Mouse (Mus musculus): ENCODE measurements at regions not wholly inside any gene's neighbourhood (a gene's known extent, or its start where the extent isn't known, plus 50 kb on each side); places are given as distances from the start of the nearest gene placed in this dataset.

DNA sequence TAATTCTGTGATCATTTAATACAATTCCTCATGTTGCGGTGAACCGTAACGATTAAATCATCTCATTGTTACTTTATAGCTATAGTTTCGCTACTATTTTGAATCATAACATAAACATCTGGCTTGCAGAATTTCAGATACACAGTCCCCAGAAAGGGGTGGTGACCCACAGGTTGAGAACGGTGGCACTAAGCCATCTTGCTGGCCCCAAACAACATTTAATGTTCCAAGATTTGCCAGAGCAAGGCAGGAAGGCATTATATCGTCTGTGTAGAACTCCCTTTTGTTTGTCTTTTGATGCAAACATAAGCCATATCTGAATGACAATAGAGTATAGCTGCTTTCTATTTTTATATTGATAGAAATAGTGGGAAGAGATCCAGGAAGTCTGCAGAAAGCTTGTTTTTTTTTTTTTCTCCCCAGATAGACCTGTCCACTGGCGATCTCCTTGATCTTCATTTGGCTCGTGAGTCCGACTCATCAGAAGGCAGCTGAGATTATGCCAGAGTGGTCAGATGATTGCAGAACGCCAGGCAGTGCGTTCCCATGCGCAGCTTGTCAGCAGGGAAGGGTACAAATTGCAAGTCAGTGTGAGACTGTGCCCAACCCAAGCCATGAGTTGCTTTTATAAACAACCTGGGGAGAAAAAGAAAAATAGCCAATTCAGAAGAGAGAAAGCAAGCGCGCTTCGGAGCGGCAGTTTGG lies 213.9 kb downstream of the Dok5 start:
- CTCF ChIA-PET: no interaction called here
- POLR2A ChIA-PET: no interaction called here

DNA sequence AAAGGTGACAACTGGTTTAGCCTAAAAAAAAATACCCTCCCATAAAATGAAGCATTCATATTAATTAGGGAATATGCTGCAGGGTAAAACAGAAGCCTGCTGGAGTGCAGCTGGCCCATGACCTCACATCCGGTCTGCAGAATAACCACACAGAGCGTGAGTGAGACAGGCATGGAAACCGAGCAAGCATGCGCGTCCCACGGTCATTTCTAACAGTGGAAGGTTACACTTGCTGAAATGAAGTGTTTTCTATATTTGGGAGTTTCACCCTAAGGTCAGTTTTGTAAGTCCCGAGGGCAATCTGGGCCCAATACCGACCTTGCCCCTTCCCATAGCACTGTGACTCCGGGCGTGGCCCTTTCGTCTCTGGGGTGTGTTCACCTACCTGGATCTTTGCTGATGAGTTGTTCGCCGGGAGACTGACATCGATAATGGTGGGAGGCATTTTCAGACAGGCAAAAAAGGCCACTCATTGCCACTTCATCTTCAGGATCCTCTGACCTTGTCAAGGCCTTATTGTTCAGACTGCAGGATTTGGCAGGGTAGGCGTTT lies 214.6 kb downstream of the Dok5 start:
- CTCF ChIA-PET: no interaction called here
- POLR2A ChIA-PET: no interaction called here

DNA sequence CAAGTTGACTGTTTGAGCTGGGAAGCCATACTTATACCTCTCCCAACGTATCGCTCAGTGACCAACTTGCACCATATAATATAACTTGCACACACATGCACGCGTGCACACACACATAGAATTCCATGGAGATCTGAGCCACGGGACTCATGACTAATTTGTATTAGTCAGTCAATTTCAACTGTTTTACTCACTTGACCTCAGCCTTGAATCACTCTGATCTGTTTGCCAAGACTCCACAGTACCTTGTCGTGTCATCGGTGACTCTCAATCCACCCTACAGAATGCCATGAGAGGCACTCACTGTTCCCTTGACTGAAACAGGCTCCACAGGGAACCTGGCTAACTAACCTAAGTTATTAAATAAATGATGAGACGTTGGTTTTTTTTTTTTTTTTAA lies 215.6 kb downstream of the Dok5 start:
- ChIA-PET POLR2A (no interaction called here), CTCF (no interaction called here)

DNA sequence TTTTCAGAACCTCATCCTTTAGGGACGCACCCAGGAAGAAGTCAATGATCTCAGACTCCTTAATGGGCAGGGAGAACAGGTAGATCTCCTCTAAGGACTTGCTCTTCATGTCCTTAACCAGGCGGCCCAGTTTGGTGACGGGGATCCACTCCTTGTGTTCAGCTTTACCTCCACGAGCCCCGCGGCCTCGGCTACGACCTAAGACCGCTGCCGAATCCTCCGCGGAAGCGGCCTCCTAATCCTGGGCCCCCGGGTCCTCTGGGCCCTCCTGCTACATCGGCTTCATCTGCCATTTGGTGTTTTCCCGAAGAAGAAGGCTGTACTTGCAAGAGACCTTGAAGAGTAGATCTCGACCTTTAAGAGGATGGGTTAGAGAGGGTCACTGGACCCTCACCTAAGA lies 223.0 kb downstream of the Dok5 start:
- ChIA-PET POLR2A (no interaction called here), CTCF (no interaction called here)

DNA sequence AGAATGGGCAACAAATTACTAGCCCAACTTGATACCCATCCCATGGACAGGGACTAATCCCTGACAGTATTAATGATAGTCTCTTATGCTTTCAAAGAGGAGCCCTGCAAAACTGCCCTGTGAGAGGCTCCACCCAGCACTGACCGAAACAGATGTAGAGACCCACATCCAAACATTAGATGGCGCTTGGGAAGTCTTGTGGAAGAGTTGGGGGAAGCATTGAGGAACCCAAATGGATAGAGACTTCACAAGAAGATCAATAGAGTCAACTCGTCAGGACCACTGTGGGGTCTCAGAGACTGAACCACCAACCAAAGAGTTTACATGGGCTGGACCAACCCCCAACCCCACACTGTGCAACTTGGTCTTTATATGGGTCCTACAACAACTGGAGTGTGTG lies 225.2 kb downstream of the Dok5 start:
- ChIA-PET CTCF (no interaction called here), POLR2A (no interaction called here)

DNA sequence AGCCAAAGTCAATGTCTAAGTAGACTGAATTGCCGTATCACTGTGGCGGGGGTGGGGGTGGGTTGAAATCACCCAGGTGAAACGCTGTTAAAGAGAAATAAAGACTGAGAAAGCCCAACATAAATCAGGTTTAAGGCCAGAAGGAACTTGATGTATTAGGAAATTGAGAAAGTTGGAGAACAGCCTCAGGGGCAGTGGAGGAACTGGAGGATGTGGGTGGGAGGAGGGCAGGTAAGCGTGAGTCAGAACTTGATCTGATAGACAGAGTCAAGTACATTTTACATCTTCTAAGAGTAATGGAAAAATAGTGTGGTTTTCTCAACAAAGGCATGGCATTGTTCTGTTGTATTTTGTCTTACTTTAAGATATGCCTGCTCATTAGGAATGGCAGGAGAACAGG lies 228.8 kb downstream of the Dok5 start:
- ChIA-PET CTCF (no interaction called here), POLR2A (no interaction called here)

DNA sequence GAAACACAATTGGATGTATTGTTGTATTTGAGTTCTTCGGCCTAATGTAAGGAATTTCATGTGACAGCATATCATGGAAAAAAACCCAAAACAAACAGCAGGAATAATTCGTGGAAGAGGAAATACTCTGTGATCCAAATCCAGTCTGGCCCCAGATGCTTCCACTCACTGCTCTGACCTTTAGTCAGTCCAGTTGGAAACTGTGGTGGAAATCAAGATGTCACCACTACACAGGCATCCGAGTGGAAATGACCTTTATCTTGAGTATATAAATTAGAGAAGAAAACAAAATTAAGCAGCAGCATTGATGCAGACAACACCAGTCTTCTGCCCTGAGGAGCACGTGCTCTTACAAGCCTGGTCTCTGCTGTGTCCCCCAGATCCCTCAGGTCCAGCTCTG lies 230.9 kb downstream of the Dok5 start:
- CTCF ChIA-PET: no interaction called here
- POLR2A ChIA-PET: no interaction called here

DNA sequence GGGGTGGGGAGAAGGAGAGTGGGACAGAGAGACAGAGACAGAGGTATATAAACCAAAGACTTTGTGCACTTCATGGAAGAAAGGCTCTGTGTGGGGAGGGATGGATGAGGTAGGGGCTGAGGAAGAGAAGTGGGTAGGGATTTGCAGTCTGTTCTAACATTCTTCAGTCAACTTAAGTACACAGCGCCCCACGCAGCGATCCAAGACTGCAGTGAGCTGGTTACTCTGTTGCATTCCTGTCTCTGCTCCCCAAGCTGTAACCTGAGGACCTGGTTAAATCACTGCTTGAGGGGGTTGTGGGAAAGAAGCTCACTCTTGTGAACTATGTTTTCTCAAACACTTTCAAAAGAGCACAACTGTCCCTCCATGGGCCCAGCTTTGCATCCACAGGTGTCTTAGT lies 237.8 kb downstream of the Dok5 start:
- ChIA-PET CTCF (interaction anchor here in 1 of 4 experiments (0.6 kb wide), 1 partner anchor 306 kb away, joined by 6 read pairs; no protein-coding TSS in a partner anchor), POLR2A (no interaction called here)

DNA sequence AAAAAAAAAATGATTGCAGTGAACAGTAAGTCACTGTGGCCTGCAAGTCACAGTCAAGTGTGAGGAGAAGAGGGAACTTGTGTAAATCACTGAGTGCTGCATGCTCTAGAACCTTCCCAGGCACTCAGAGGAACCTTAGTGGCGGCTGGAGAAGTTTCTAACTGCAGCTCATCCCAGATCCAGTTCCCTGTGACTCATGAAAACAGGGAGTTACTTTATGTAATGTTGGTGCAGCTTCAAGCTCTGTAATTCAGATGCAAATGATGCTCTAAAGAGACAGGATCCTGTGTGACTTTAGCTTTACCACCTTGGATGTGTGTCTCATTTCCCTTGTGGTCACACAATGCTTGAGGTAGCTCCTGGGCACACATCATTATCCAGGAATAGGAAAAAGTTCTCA lies 253.8 kb downstream of the Dok5 start:
- CTCF ChIA-PET: interaction anchor here in 1 of 4 experiments (0.6 to 1.6 kb wide), 2 partner anchors 10 to 15 kb away, joined by 3 to 4 read pairs; no protein-coding TSS in a partner anchor
- POLR2A ChIA-PET: interaction anchor here in 1 of 4 experiments (0.9 kb wide), 1 partner anchor 12 kb away, joined by 3 read pairs; no protein-coding TSS in a partner anchor

DNA sequence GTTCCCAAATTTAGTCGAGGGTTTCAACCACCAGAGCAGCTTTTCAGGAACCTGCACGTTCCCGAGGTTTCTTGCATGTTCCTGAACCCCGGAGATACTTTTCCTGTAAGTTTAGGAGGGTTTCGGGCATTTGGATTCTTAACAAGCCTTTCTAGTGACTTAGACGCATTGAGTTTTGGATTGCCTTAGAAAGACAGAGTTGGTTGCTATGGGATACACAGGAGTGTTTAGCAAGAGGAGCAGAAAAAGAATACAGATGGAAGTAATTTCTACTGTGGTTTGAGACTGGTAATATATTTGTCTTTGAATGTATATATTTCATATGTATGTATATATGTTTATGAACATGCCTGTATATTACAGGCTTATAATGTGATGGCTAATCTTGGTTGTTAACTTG lies 266.8 kb downstream of the Dok5 start:
- ChIA-PET POLR2A (interaction anchor here in 1 of 4 experiments (0.8 kb wide), 1 partner anchor 133 kb away, joined by 3 read pairs; no protein-coding TSS in a partner anchor), CTCF (no interaction called here)

DNA sequence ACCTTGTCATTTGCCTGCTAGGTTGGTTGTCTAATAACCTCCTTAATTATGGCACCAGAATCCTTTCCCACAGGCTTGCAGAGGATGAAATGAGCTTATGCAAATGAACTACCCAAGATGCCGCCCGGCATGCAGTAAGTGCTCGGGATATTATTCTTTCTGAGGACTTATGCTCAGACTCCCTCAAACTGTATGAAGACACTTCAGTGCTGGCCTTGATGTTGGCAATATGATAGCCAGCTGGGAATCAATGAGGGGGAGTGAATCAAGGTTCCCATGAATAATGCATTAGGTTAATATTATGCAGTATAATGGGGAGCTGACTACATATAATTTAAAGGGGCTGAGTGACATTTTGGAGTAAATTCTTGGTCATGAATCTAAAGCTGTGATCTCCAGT lies 268.6 kb downstream of the Dok5 start:
- CTCF ChIA-PET: interaction anchor here in 1 of 4 experiments (0.6 kb wide), 1 partner anchor 675 kb away, joined by 4 read pairs; no protein-coding TSS in a partner anchor
- POLR2A ChIA-PET: no interaction called here

DNA sequence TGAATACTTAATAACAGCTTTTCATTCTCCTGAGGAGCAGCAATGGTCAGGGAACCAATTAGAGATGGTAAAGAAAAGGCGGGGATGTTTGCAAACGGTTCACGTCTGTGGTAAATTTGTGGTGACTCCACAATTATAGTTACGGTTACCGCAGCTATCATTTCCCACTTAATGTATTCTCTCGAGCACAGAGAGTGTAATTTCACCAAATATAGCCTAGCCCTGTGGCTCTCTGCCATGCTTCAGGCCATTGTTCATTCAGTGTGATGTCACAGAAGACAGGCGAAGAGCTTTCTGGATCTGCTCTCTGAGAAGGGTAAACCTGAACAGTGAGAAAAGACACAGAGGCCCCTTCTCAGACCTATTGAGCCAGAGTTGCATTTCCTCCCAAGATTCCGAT lies 296.9 kb downstream of the Dok5 start:
- CTCF ChIA-PET: no interaction called here
- POLR2A ChIA-PET: no interaction called here

All from embryonic stem cell, embryonic (primary cell).